Mouse (Mus musculus) liver, embryonic 13.5 days (tissue): ENCODE data around the gene Sdsl. TPM values are rescaled to one million over a fixed set of nuclear protein-coding genes. Genes with fewer than 3 reads are reported as not detected.

Experiments
- ATAC-seq: fragments of 200-750 bp; cut with Nextera tagmentation; 2 replicates; pipeline ENCODE4 v1.8.0; 2017; ENCODE audit warnings: low read depth, mild to moderate bottlenecking, moderate number of reproducible peaks, moderate library complexity
- DNase-seq: peaks from one replicate; pipeline ENCODE4 v3.0.0; 2022
- H3K27ac ChIP-seq: fragments of 300-500 bp; sonication (generic); 2 replicates; pipeline ENCODE4 v1.5.1; 2015; ENCODE audit warnings: moderate library complexity, mild to moderate bottlenecking, inconsistent platforms
- H3K27me3 ChIP-seq: fragments of 300-500 bp; sonication (generic); 2 replicates; pipeline ENCODE4 v1.6.1; 2015; ENCODE audit warnings: mild to moderate bottlenecking, inconsistent platforms
- H3K36me3 ChIP-seq: fragments of 300-500 bp; sonication (generic); 2 replicates; pipeline ENCODE4 v1.6.1; 2015; ENCODE audit warnings: mild to moderate bottlenecking, inconsistent platforms
- H3K4me1 ChIP-seq: fragments of 300-500 bp; sonication (generic); replicated peaks from 2 replicates; pipeline ENCODE4 v1.6.1; 2015; ENCODE audit warnings: inconsistent platforms
- H3K4me2 ChIP-seq: fragments of 300-500 bp; sonication (generic); 2 replicates; pipeline ENCODE4 v1.6.1; 2015; ENCODE audit warnings: inconsistent platforms, mild to moderate bottlenecking, moderate library complexity
- H3K4me3 ChIP-seq: fragments of 300-500 bp; sonication (generic); replicated peaks from 2 replicates; pipeline ENCODE4 v1.5.1; 2015; ENCODE audit warnings: mild to moderate bottlenecking, inconsistent platforms
- H3K9ac ChIP-seq: fragments of 300-500 bp; sonication (generic); 2 replicates; pipeline ENCODE4 v1.6.1; 2015; ENCODE audit warnings: mild to moderate bottlenecking, inconsistent platforms
- H3K9me3 ChIP-seq: fragments of 300-500 bp; sonication (generic); replicated peaks from 2 replicates; pipeline ENCODE4 v1.6.1; 2016; ENCODE audit warnings: inconsistent platforms
- WGBS: fragments of 180-500 bp; shearing (Covaris S2); methylation state at CpG from one replicate; pipeline ENCODE4 v1.1.7; 2015; ENCODE audit not compliant: insufficient replicate concordance; 5-methylcytosine and 5-hydroxymethylcytosine counted together
- polyA plus RNA-seq: library from polyadenylated mRNA; unstranded; fragments of >200 nt; fragmentation: Nextera tagmentation; extraction: Ambion mirVana; gene quantifications from 2 replicates; pipeline ENCODE4 v1.2.1, GENCODE M21; 2015

Sdsl gene
- polyA plus RNA-seq, 1 experiment from 2014 or later = 1.0 TPM

- Histone ChIP-seq H3K4me3 (no peak overlapping the region), H3K9me3 (no peaks in the 10 kb centered on the region), H3K36me3 (no peaks in the 10 kb centered on the region), H3K4me2 (no peak overlapping the region), H3K4me1 (no peaks in the 10 kb centered on the region), H3K27me3 (peaks cover 95% of the 10 kb centered on the region), H3K9ac (no peak overlapping the region), H3K27ac (no peak overlapping the region)
- WGBS = 4% methylated on average over 10 of the region's 10 CpGs
- no peak for ATAC-seq
- no peak for DNase-seq
Measured at GRCm38 (mm10) chr5:120426572-120426971, 46.0 kb downstream of the Sdsl start.

DNA sequence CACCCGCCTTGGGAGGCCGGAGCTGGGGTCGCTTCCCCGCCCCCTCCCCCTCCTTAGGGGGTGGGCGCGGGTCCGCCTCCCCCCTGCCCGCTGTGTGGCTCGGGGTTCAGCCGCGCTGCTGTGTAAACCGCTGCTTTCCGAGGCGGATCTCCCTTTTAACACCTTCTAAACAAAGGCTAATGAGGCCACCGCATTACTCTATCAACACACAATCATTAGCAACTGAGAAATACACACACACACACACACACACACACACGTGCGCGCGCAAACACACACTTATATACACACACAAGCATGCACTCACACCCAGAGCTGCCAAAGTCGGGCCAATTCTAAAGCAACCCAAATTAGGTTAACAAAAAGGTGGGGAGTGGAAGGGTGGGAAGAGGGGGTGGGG, 46.9 kb downstream of the Sdsl start:
- Histone ChIP-seq H3K4me1 (no peaks in the 10 kb centered on the region), H3K4me3 (no peak overlapping the region), H3K27ac (no peak overlapping the region), H3K9ac (no peak overlapping the region), H3K27me3 (peaks cover 93% of the 10 kb centered on the region), H3K36me3 (no peaks in the 10 kb centered on the region), H3K4me2 (no peak overlapping the region), H3K9me3 (no peaks in the 10 kb centered on the region)
- no peak for ATAC-seq
- whole genome bisulfite sequencing = 1% methylated on average over 18 of the region's 20 CpGs
- no peak for DNase-seq

DNA sequence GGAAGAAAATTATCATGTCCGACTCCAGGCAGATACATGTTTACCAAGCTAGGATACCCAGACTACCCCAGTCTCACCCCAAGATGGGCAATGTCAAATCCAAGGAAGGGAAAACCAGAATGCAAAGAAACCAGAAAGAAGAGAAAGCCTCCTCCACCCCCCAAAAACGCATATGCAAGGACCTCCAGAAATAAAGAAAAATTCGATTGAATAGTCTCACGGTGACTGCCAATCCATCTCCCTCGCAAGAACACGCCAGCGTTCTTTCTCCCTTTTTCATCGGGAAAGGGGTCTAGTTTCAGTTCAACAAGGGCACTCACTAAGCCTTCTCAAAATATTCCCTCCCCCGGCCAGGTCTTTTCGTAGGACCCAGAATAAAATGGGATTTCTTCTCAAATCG, 48.0 kb downstream of the Sdsl start:
- Histone ChIP-seq H3K27ac (no peak overlapping the region), H3K9me3 (no peaks in the 10 kb centered on the region), H3K4me2 (no peak overlapping the region), H3K4me1 (no peaks in the 10 kb centered on the region), H3K4me3 (no peak overlapping the region), H3K27me3 (peaks cover 88% of the 10 kb centered on the region), H3K9ac (no peak overlapping the region), H3K36me3 (no peaks in the 10 kb centered on the region)
- WGBS = 5% methylated on average over 11 of the region's 11 CpGs
- DNase-seq (no peak), ATAC-seq (no peak)

GRCm38 (mm10) chr5:120424039-120424438, 48.6 kb downstream of the Sdsl start:
- WGBS = under 1% methylated on average over 19 of the region's 19 CpGs

GRCm38 (mm10) chr5:120420106-120420505, 52.5 kb downstream of the Sdsl start:
- Histone ChIP-seq H3K4me2 (no peak overlapping the region), H3K4me1 (no peaks in the 10 kb centered on the region), H3K27ac (no peak overlapping the region), H3K4me3 (no peak overlapping the region), H3K9ac (no peak overlapping the region), H3K9me3 (no peaks in the 10 kb centered on the region), H3K27me3 (peaks cover 43% of the 10 kb centered on the region), H3K36me3 (no peaks in the 10 kb centered on the region)
- 75% methylated on average over 8 of the region's 8 CpGs for WGBS
- no peak for ATAC-seq
- no peak for DNase-seq

More at GRCm38 (mm10) chr5:120424039-120424438, 48.6 kb downstream of the Sdsl start:
- Histone ChIP-seq H3K36me3 (no peaks in the 10 kb centered on the region), H3K4me3 (no peak overlapping the region), H3K27ac (no peak overlapping the region), H3K4me2 (no peak overlapping the region), H3K9ac (no peak overlapping the region), H3K9me3 (no peaks in the 10 kb centered on the region), H3K4me1 (no peaks in the 10 kb centered on the region), H3K27me3 (peaks cover 83% of the 10 kb centered on the region)
- DNase-seq = peak; percentile 28
- ATAC-seq = no peak

DNA sequence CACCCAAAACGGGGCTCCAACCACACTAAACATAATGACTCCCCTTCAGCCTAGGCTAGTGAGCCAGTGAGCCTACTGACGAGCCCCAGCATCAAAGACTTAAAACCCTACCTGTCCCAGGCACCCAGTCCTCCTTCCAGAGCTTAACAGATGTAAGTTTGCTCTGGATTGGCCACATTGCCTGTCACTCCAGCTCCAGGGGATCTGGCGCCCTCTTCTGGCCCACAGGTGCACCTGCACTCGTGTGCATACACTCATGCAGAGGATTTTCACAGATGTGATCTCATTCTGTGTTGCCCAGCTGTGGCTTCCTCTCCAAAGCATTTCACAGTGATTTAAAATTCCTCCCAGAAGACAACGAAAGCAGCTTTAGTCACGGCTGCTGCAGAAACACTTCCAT, 59.2 kb downstream of the Sdsl start:
- no peak for DNase-seq
- H3K9ac ChIP-seq = no peak overlapping the region
- H3K4me1 ChIP-seq = no peaks in the 10 kb centered on the region
- no peak for ATAC-seq
- no peaks in the 10 kb centered on the region for H3K36me3 ChIP-seq
- H3K9me3 ChIP-seq = no peaks in the 10 kb centered on the region
- no peak overlapping the region for H3K27ac ChIP-seq
- H3K4me2 ChIP-seq = no peak overlapping the region
- H3K4me3 ChIP-seq = no peak overlapping the region
- H3K27me3 ChIP-seq = peaks cover 34% of the 10 kb centered on the region
- WGBS = 65% methylated on average over 6 of the region's 6 CpGs

DNA sequence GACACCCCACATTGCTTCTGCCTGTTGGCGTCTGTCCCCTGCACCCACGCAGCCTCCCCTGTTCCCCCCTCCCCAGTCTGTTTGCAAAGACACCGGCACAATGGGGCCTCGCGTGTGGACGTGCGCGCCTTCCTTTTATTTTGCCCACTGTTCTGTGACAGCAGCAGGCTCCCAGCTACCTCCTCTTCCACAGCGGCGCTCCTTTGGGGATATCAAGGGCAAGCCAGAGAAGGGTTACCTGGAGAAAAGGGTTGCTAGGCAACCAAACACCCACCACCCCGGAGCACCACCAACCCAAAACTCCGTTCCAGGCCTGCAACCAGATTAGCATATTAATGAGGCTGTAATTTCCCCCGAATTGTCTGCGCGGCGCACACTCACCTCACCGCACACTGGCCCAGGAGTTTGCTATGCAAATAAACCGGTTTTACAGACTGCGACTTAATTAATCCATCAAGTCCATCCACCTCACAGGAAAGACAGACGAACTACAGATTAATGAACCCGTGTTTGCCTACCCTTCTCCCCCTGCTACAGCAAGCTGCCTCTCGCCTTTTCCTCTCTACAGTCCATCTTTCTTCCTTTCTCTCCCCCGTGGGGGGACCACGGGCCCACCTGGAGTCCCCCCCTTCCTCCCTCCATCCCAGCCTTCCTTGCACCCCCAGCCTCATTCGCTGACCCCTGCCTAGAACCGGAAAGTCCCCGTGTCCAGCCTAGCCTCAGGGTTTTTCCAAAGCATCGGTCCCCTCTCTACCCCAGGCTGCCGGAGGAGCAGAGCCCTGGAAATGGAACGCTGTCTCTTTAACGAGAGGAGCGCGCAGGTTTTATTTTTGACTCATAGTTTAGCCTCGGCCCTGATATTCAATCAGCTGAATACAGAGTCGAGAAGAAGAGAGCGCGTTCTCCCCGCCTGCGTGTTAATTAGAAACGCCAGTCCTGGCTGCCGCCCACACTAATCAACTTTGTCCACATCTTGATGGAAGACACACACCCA, 62.9 kb downstream of the Sdsl start:
- Histone ChIP-seq H3K9ac (no peak overlapping the region), H3K36me3 (no peaks in the 10 kb centered on the region), H3K4me1 (no peaks in the 10 kb centered on the region), H3K9me3 (no peaks in the 10 kb centered on the region), H3K4me3 (no peak overlapping the region), H3K27me3 (peaks cover 42% of the 10 kb centered on the region), H3K27ac (no peak overlapping the region), H3K4me2 (no peak overlapping the region)
- no peak for DNase-seq
- ATAC-seq = no peak
- 5% methylated on average over 41 of the region's 41 CpGs for WGBS

DNA sequence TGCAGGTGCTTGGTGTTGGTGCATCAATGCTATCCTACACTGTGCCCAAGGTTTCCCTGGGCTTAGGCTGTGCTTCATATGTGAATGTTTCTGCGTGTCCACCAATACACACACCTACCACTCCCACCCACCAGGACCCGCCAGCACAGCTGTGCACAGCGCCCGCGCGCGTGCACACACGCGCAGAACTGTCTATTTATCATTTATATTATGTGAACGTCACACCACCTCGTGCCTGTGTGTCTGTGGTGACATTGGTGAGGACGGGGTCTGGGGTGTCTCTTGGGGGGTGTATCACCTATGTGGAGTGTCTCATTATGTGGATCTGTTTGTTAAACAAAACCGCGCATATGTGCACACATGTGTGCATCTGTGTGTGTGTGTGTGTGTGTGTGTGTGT, 63.7 kb downstream of the Sdsl start:
- DNase-seq (no peak), ATAC-seq (no peak)
- Histone ChIP-seq H3K27me3 (peaks cover 42% of the 10 kb centered on the region), H3K4me1 (no peaks in the 10 kb centered on the region), H3K4me3 (no peak overlapping the region), H3K9me3 (no peaks in the 10 kb centered on the region), H3K36me3 (no peaks in the 10 kb centered on the region), H3K27ac (no peak overlapping the region), H3K9ac (no peak overlapping the region), H3K4me2 (no peak overlapping the region)
- WGBS = 67% methylated on average over 14 of the region's 14 CpGs

Other genes with a start within 250 kb of the Sdsl start
- gene Lhx5, start 41.1 kb downstream of the Sdsl start, polyA plus RNA-seq = not detected in 2 replicates
- gene Sds, start 3.7 kb upstream of the Sdsl start, polyA plus RNA-seq = not detected in 2 replicates
- gene Plbd2, start 30.8 kb upstream of the Sdsl start, polyA plus RNA-seq = 17.3 and 17.9 TPM in 2 replicates
- 4.0 and 4.7 TPM in 2 replicates for gene Slc8b1, start 38.4 kb upstream of the Sdsl start, polyA plus RNA-seq
- 21.4 and 22.7 TPM in 2 replicates for gene Tpcn1, start 115.9 kb upstream of the Sdsl start, polyA plus RNA-seq
- gene Iqcd, start 116.2 kb upstream of the Sdsl start, polyA plus RNA-seq = 1.8 and 1.9 TPM in 2 replicates
- gene Rita1, start 139.8 kb upstream of the Sdsl start, polyA plus RNA-seq = 5.7 and 6.5 TPM in 2 replicates
- gene Ddx54, start 139.9 kb upstream of the Sdsl start, polyA plus RNA-seq = 22.9 and 26.0 TPM in 2 replicates
- not detected in 2 replicates for gene Cfap73, start 161.4 kb upstream of the Sdsl start, polyA plus RNA-seq
- gene Rasal1, start 176.0 kb upstream of the Sdsl start, polyA plus RNA-seq = 0.18 and 0.22 TPM in 2 replicates
- gene Dtx1, start 239.1 kb upstream of the Sdsl start, polyA plus RNA-seq = 0.21 and 0.53 TPM in 2 replicates